Mouse (Mus musculus): ENCODE measurements around the gene Psmb7. TPM values are rescaled to one million over a fixed set of nuclear protein-coding genes. Genes with fewer than 3 reads are reported as not detected.

Gene Psmb7
- polyA plus RNA-seq, 1 experiment from 2014 or later = 214 TPM

- H3K4me1 ChIP-seq (ENCODE audit: control insufficient read depth, insufficient read depth, low read length) = peaks cover 9% of the 10 kb centered on the region
- 82% methylated on average over 2 of the region's 2 CpGs for WGBS
- no peak overlapping the region for H3K4me2 ChIP-seq (ENCODE audit: low read depth, low read length)
- no peaks in the 10 kb centered on the region for H3K27me3 ChIP-seq (ENCODE audit: control insufficient read depth, insufficient read depth, low read length)
- no peaks in the 10 kb centered on the region for H3K9me3 ChIP-seq (replicated peaks; ENCODE audit: control insufficient read depth, low read length)
- H3K4me3 ChIP-seq (ENCODE audit: low read length) = no peak overlapping the region
- ATAC-seq (replicated peaks; ENCODE audit: extremely low read depth, insufficient read depth, low FRiP score) = no peak
- peaks cover 3% of the 10 kb centered on the region; the same call in 1 of the 2 replicates for H3K36me3 ChIP-seq (ENCODE audit: control insufficient read depth, insufficient read depth)
- H3K27ac ChIP-seq (ENCODE audit: low read length) = no peak overlapping the region
- no peak overlapping the region for H3K9ac ChIP-seq (ENCODE audit: low read length)
Measured at GRCm38 (mm10) chr2:38610161-38610560, 33.7 kb downstream of the Psmb7 start.

GRCm38 (mm10) chr2:38609310-38609709 lies 34.6 kb downstream of the Psmb7 start:
- H3K27ac ChIP-seq (ENCODE audit: low read length) = no peak overlapping the region
- peaks cover 9% of the 10 kb centered on the region for H3K4me1 ChIP-seq (ENCODE audit: control insufficient read depth, insufficient read depth, low read length)
- WGBS = 84% methylated on average over 11 of the region's 11 CpGs
- peaks cover 3% of the 10 kb centered on the region; the same call in 1 of the 2 replicates for H3K36me3 ChIP-seq (ENCODE audit: control insufficient read depth, insufficient read depth)
- no peak overlapping the region for H3K9ac ChIP-seq (ENCODE audit: low read length)
- no peaks in the 10 kb centered on the region for H3K9me3 ChIP-seq (replicated peaks; ENCODE audit: control insufficient read depth, low read length)
- H3K27me3 ChIP-seq (ENCODE audit: control insufficient read depth, insufficient read depth, low read length) = no peaks in the 10 kb centered on the region
- H3K4me2 ChIP-seq (ENCODE audit: low read depth, low read length) = no peak overlapping the region
- no peak overlapping the region for H3K4me3 ChIP-seq (ENCODE audit: low read length)
- ATAC-seq (replicated peaks; ENCODE audit: extremely low read depth, insufficient read depth, low FRiP score) = no peak

- WGBS = 59% methylated on average over 5 of the region's 5 CpGs
- no peaks in the 10 kb centered on the region for H3K9me3 ChIP-seq (replicated peaks; ENCODE audit: control insufficient read depth, low read length)
- ATAC-seq (replicated peaks; ENCODE audit: extremely low read depth, insufficient read depth, low FRiP score) = 0 out of 2 replicates have a peak, but pooled peaks have one; percentile 41
- no peak overlapping the region for H3K4me2 ChIP-seq (ENCODE audit: low read depth, low read length)
- no peak overlapping the region for H3K9ac ChIP-seq (ENCODE audit: low read length)
- H3K27me3 ChIP-seq (ENCODE audit: control insufficient read depth, insufficient read depth, low read length) = no peaks in the 10 kb centered on the region
- H3K4me1 ChIP-seq (ENCODE audit: control insufficient read depth, insufficient read depth, low read length) = peaks cover 9% of the 10 kb centered on the region
- H3K27ac ChIP-seq (ENCODE audit: low read length) = no peak overlapping the region
- H3K36me3 ChIP-seq (ENCODE audit: control insufficient read depth, insufficient read depth) = peaks cover 3% of the 10 kb centered on the region; the same call in 1 of the 2 replicates
- H3K4me3 ChIP-seq (ENCODE audit: low read length) = no peak overlapping the region
Measured at GRCm38 (mm10) chr2:38608831-38609309, 35.0 kb downstream of the Psmb7 start.

GRCm38 (mm10) chr2:38607716-38608115 lies 36.2 kb downstream of the Psmb7 start:
- Histone ChIP-seq H3K36me3 (ENCODE audit: control insufficient read depth, insufficient read depth) (peaks cover 3% of the 10 kb centered on the region; the same call in 1 of the 2 replicates), H3K9ac (ENCODE audit: low read length) (no peak overlapping the region), H3K9me3 (replicated peaks; ENCODE audit: control insufficient read depth, low read length) (no peaks in the 10 kb centered on the region), H3K27ac (ENCODE audit: low read length) (no peak overlapping the region), H3K4me1 (ENCODE audit: control insufficient read depth, insufficient read depth, low read length) (peaks cover 9% of the 10 kb centered on the region), H3K27me3 (ENCODE audit: control insufficient read depth, insufficient read depth, low read length) (no peaks in the 10 kb centered on the region), H3K4me3 (ENCODE audit: low read length) (no peak overlapping the region), H3K4me2 (ENCODE audit: low read depth, low read length) (no peak overlapping the region)
- 69% methylated on average over 1 of the region's 1 CpGs for WGBS
- no peak for ATAC-seq (replicated peaks; ENCODE audit: extremely low read depth, insufficient read depth, low FRiP score)

GRCm38 (mm10) chr2:38600842-38601241 lies 43.0 kb downstream of the Psmb7 start:
- H3K4me2 ChIP-seq (ENCODE audit: low read depth, low read length) = no peak overlapping the region
- no peaks in the 10 kb centered on the region for H3K9me3 ChIP-seq (replicated peaks; ENCODE audit: control insufficient read depth, low read length)
- H3K9ac ChIP-seq (ENCODE audit: low read length) = no peak overlapping the region
- H3K27ac ChIP-seq (ENCODE audit: low read length) = no peak overlapping the region
- H3K4me1 ChIP-seq (ENCODE audit: control insufficient read depth, insufficient read depth, low read length) = peaks cover 4% of the 10 kb centered on the region; the same call in 1 of the 2 replicates
- H3K36me3 ChIP-seq (ENCODE audit: control insufficient read depth, insufficient read depth) = no peaks in the 10 kb centered on the region
- H3K4me3 ChIP-seq (ENCODE audit: low read length) = no peak overlapping the region
- H3K27me3 ChIP-seq (ENCODE audit: control insufficient read depth, insufficient read depth, low read length) = no peaks in the 10 kb centered on the region
- no peak for ATAC-seq (replicated peaks; ENCODE audit: extremely low read depth, insufficient read depth, low FRiP score)

DNA sequence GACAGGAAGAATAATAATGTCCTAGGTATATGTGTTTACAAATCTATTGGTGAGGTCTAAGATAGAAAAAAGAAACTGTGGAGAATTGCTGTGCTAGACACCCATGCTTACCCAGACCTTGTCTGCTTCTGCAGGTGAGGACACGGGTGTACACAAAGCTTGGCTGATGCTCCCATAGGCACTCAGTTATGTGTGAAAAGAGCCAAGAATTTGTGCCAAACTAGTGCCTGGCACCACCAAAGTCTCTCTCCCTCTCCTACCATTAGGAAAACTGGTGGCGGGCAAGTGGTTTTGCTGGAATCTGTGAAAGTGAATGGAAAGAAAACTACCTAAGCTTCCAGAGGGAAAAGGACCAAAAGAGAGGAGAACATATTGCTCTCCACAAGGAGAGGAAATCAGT lies 45.5 kb downstream of the Psmb7 start:
- H3K4me1 ChIP-seq (ENCODE audit: control insufficient read depth, insufficient read depth, low read length) = peaks cover 4% of the 10 kb centered on the region; the same call in 1 of the 2 replicates
- H3K9me3 ChIP-seq (replicated peaks; ENCODE audit: control insufficient read depth, low read length) = no peaks in the 10 kb centered on the region
- 89% methylated on average over 2 of the region's 2 CpGs for WGBS

DNA sequence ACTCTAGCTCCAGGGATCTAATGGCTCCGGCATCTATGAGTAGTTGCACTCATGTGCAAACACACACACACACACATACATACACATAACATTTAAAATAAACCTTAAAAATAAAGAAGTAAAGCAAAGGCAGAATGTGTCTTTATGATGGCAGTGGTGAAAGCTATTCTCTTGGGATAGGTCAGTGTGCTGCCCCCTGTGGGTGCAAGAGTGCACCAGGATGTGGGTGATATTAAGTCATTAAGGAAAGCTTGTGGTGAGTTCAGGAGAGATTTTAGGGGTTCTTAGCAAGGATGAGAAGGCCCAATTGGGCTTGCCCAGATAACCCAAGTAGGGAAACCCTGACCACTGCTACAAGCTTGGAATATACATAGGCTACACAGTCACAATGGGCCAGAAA lies 46.0 kb downstream of the Psmb7 start:
- H3K4me2 ChIP-seq (ENCODE audit: low read depth, low read length) = no peak overlapping the region
- H3K9me3 ChIP-seq (replicated peaks; ENCODE audit: control insufficient read depth, low read length) = no peaks in the 10 kb centered on the region
- ATAC-seq (replicated peaks; ENCODE audit: extremely low read depth, insufficient read depth, low FRiP score) = no peak
- no peak overlapping the region for H3K4me3 ChIP-seq (ENCODE audit: low read length)
- peaks cover 4% of the 10 kb centered on the region; the same call in 1 of the 2 replicates for H3K4me1 ChIP-seq (ENCODE audit: control insufficient read depth, insufficient read depth, low read length)
- no peaks in the 10 kb centered on the region for H3K36me3 ChIP-seq (ENCODE audit: control insufficient read depth, insufficient read depth)
- no peaks in the 10 kb centered on the region for H3K27me3 ChIP-seq (ENCODE audit: control insufficient read depth, insufficient read depth, low read length)
- no peak overlapping the region for H3K9ac ChIP-seq (ENCODE audit: low read length)
- H3K27ac ChIP-seq (ENCODE audit: low read length) = no peak overlapping the region
- WGBS = 71% methylated on average over 1 of the region's 1 CpGs

More for the DNA sequence above, 45.5 kb downstream of the Psmb7 start:
- ATAC-seq (replicated peaks; ENCODE audit: extremely low read depth, insufficient read depth, low FRiP score) = no peak
- no peaks in the 10 kb centered on the region for H3K36me3 ChIP-seq (ENCODE audit: control insufficient read depth, insufficient read depth)
- no peak overlapping the region for H3K4me2 ChIP-seq (ENCODE audit: low read depth, low read length)
- no peak overlapping the region for H3K9ac ChIP-seq (ENCODE audit: low read length)
- no peak overlapping the region for H3K4me3 ChIP-seq (ENCODE audit: low read length)
- H3K27ac ChIP-seq (ENCODE audit: low read length) = no peak overlapping the region
- no peaks in the 10 kb centered on the region for H3K27me3 ChIP-seq (ENCODE audit: control insufficient read depth, insufficient read depth, low read length)

DNA sequence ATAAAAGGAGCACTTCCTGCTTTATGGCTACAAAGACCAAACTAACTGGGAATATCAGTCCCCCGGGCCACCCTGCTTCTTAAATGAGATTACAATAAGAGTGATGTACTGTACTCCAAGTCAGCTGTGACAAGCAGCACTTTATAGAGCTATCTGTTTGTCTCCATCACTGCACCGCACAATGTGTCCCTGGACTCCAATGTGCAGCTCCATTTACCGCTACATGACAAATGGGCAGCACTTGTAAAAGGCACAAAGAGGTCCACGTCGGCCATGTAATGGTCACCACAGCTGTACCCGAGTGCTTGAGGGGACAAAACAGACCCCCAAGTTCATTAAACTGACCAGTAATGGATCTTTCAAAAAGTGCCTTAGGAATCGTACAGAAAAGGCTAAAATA lies 49.0 kb downstream of the Psmb7 start:
- WGBS = 78% methylated on average over 7 of the region's 7 CpGs
- no peak overlapping the region for H3K9ac ChIP-seq (ENCODE audit: low read length)
- ATAC-seq (replicated peaks; ENCODE audit: extremely low read depth, insufficient read depth, low FRiP score) = no peak

GRCm38 (mm10) chr2:38591751-38592459 lies 52.0 kb downstream of the Psmb7 start:
- H3K9ac ChIP-seq (ENCODE audit: low read length) = no peak overlapping the region
- 52% methylated on average over 6 of the region's 6 CpGs for WGBS
- no peak overlapping the region for H3K27ac ChIP-seq (ENCODE audit: low read length)
- H3K4me3 ChIP-seq (ENCODE audit: low read length) = no peak overlapping the region
- no peaks in the 10 kb centered on the region for H3K9me3 ChIP-seq (replicated peaks; ENCODE audit: control insufficient read depth, low read length)
- no peak overlapping the region for H3K4me2 ChIP-seq (ENCODE audit: low read depth, low read length)
- ATAC-seq (replicated peaks; ENCODE audit: extremely low read depth, insufficient read depth, low FRiP score) = peak; percentile 52
- H3K4me1 ChIP-seq (ENCODE audit: control insufficient read depth, insufficient read depth, low read length) = peaks cover 6% of the 10 kb centered on the region
- H3K27me3 ChIP-seq (ENCODE audit: control insufficient read depth, insufficient read depth, low read length) = no peaks in the 10 kb centered on the region
- H3K36me3 ChIP-seq (ENCODE audit: control insufficient read depth, insufficient read depth) = peaks cover 12% of the 10 kb centered on the region

More for the DNA sequence above, 49.0 kb downstream of the Psmb7 start:
- Histone ChIP-seq H3K27ac (ENCODE audit: low read length) (no peak overlapping the region), H3K4me3 (ENCODE audit: low read length) (no peak overlapping the region), H3K4me2 (ENCODE audit: low read depth, low read length) (no peak overlapping the region), H3K9me3 (replicated peaks; ENCODE audit: control insufficient read depth, low read length) (no peaks in the 10 kb centered on the region), H3K36me3 (ENCODE audit: control insufficient read depth, insufficient read depth) (peaks cover 5% of the 10 kb centered on the region; the same call in 1 of the 2 replicates), H3K4me1 (ENCODE audit: control insufficient read depth, insufficient read depth, low read length) (peaks cover 6% of the 10 kb centered on the region; the same call in 1 of the 2 replicates), H3K27me3 (ENCODE audit: control insufficient read depth, insufficient read depth, low read length) (no peaks in the 10 kb centered on the region)
